Mouse (Mus musculus) lung, adult 18-20 months (tissue): Measurements from ENCODE around the gene Zscan10.

Source experiments
- DNase-seq, 2 experiments: peaks; one replicate each; pipeline ENCODE4 v3.0.0; 2022; ENCODE audit warnings: mixed read lengths in 2 of 2

Gene Zscan10

GRCm38 (mm10) chr17:23600641-23601622 is at the start of gene Zscan10:
Gene Zscan10 (plus strand): TSS chr17:23600856.
- no peak for DNase-seq

DNA sequence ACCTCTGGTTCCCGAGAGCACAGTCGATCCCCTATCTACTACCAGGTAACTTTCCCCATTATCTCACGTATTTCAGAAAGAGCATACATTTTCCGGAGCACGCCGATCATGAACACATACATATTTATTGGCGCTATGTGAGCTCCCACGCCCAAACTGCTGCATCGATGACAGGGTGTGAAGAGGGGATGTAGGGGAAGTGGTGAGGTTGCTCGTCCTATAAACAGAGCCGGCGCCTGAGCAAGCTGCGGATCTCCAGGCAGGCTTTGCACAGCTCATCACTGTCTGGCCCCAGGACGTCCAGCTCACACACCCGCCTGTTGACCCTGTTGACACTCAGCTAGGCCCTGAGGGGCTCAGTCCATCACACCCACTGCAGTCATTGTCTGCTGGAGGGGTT is 49.8 kb upstream of the Zscan10 start:
- no peak for DNase-seq

DNA sequence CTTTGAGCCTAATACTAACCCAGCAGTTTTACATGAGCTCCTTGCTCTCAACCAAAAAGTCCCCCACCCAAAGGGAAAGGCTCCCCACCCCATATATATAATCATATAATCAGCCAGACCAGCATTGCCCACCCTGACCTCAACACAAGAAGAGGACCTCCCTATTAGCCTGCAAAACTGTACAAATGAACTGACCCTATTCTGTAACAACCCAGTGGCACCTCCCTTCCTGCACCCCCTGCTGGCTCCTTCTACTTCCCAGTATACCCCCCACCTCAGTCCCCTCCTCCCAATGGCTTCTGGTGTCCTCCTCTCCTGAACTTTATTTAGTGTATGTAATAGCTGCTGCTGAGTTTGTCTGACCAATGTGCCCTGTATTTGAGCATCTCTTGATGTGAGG is 49.2 kb upstream of the Zscan10 start:
- DNase-seq, result no peak

DNA sequence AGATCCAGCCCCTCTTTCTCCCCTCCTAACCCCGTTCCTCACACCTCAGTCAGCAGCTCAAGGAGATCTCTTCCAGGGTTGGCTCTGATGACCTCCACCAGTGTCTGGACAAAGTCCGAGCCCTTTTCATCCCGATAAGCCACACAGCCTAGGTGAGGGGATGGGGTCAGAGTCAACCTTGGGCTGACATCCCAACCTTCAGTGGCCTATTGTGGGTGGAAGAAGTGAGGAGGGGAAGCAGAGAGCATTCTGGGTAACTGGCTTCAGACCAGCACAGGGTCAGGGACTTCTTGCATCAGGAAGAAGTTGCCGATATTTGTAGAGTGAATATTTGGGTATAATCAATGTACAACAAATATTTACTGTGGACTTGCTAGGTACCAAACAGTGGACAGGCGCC is 48.7 kb upstream of the Zscan10 start:
- no peak for DNase-seq

DNA sequence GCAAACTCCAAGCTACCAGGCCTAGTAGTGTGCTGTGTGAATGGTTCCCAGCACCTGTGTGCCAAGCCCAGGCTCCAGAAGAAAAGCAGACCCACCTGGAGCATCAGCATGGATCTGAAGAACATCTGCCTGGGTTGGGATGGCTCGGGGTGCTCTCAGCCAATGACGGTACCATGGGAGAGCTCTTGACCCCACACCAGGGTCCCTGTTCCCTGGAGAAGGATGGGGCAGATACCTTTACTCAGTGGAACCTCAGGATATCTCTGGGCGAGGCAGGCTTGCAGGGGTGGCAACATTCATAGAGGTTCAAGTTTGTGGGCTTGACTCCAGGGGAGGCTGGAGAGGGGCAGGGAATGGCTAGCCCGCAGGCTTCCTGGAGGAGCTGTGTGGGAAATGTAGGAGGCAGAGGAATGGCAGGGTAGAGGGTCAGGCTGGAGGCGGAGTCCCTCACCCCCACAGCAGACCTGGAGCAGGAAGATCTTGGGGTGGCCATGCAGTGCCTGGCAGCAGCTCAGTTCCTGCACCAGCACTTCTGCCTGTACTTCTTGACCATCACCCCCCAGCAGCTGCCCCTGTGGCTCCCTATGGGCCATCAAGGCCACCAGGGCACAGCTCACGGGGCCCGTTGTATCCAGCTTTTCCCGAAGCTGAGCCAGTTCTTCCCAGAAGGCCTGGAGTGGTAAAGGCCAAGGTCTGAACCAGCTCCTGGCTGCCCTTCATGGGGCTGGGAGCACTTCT is 47.6 kb upstream of the Zscan10 start:
- no peak for DNase-seq

DNA sequence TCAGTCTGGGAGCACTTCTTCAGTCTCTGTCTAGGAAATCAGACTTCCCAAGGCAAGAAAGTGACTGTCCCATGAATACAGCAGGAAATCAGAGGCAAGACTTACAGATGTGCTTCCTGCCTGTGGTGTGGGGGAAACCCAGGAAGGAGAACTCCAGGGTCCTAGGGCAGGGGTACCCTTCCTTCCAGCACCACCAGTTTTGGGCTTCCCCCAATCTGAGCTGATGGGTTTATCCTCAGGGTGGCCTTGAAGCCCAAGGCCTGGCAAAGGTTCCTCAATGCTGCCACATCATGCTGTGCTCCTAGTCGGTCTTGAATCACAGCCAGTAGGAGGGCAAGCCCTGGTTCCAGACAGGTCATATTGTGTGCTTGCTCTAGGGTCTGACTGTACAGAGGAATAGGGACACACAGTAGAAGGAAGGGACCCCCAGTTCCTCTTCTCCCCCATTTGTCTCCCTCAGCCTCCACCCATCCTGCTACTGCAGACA is 47.0 kb upstream of the Zscan10 start:
- DNase-seq, result no peak

- no peak for DNase-seq
Measured at GRCm38 (mm10) chr17:23554321-23554720, 46.3 kb upstream of the Zscan10 start.

GRCm38 (mm10) chr17:23555243-23555916 is 45.3 kb upstream of the Zscan10 start:
- no peak for DNase-seq

GRCm38 (mm10) chr17:23559767-23560166 is 40.9 kb upstream of the Zscan10 start:
- peak; percentile 28 to 42 for DNase-seq

- peak; percentile 94 to 97 for DNase-seq
Measured at GRCm38 (mm10) chr17:23563595-23564367, 36.9 kb upstream of the Zscan10 start, which contains the start of gene Zfp213. Gene Zfp213 (minus strand): TSS chr17:23564238.

DNA sequence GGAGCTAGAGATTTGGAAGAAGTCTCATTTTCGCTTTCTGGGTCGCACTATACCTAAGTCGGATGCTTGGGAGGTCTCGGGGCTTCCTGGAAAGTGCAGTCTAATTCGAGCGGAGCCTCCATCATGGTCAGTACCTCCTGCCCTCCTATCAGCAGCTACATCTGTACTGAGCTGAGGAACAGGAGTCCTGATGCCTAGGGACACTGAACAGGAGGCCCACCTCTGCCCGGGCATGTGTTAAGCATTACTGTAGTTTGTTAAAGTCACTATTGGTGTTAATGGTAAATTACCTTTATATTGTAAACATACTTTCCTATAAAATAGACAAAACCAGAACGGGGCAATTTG is 36.3 kb upstream of the Zscan10 start:
- DNase-seq, result no peak

- DNase-seq, result no peak
Measured at GRCm38 (mm10) chr17:23566787-23567186, 33.9 kb upstream of the Zscan10 start.

DNA sequence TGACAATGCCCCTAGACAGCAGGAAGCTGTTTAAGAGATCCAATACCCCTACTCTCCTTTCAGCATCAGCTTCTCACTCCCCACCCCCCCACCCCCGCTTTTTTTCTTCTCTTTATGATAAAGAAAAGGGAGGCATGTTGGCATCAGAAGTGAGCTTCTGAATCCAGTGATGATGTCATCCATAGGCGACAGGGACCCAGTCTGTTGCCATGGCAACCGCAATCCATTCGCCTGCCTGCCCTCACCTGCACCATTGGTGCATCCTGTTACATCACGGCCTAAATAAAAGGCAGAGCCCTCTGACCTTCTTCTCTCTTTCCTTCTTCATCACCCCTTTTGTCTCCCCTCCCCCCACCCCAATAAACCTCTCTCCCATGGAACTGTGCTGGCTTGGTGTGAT is 32.3 kb upstream of the Zscan10 start:
- no peak for DNase-seq

GRCm38 (mm10) chr17:23570017-23570416 is 30.6 kb upstream of the Zscan10 start:
- peak; percentile 38 to 46 for DNase-seq

DNA sequence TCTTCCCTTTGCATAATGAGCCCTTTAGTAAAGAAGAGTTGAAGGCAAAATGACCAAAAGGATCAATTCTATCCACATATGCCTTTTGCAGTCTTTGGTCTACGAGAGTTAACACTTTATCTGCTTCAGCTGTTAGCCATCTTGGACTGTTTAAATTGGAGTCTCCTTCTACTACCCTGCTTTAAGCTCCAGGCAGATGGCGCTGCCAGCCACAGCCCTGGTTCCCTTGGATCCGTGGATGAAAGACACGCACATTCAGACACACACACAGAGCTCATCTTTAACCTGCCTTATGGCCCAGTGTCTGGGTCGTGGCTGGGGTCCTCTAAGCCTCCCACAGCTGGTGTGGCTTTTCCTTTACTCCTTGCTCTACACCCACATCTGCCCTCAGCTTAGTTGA is 29.6 kb upstream of the Zscan10 start:
- no peak for DNase-seq

DNA sequence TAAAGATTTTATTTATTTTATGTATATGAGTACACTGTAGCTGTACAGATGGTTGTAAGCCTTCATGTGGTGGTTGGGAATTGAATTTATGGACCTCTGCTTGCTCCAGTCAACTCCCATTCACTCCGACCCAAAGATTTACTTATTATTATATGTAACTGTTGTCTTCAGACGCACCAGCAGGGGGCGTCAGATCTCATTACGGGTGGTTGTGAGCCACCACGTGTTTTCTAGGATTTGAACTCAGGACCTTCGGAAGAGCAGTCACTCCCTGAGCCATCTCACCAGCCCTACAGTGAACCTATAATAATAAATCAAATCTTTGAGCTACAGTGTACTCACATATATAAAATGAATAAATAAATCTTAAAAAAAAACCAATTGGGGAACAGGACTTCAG is 28.6 kb upstream of the Zscan10 start:
- no peak for DNase-seq

DNA sequence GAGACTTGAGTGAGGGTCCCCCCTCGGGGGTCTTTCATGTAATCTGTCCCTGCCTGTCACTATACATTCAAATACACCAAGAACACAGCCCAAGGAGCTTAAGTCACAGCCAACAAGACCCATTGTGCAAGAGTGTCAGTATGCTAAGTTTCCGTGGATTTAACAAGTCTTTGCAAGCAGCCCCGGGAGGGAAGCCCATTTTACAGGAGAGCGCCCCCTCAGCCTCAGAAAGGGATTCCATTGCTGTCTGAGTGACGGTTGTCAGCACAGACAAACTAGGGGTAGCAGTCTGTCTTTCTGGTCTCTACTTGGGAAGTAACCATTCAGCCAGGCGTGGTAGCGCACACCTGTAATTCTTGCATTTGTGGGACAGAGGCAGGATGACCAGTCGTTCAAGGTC is 26.5 kb upstream of the Zscan10 start:
- no peak for DNase-seq

DNA sequence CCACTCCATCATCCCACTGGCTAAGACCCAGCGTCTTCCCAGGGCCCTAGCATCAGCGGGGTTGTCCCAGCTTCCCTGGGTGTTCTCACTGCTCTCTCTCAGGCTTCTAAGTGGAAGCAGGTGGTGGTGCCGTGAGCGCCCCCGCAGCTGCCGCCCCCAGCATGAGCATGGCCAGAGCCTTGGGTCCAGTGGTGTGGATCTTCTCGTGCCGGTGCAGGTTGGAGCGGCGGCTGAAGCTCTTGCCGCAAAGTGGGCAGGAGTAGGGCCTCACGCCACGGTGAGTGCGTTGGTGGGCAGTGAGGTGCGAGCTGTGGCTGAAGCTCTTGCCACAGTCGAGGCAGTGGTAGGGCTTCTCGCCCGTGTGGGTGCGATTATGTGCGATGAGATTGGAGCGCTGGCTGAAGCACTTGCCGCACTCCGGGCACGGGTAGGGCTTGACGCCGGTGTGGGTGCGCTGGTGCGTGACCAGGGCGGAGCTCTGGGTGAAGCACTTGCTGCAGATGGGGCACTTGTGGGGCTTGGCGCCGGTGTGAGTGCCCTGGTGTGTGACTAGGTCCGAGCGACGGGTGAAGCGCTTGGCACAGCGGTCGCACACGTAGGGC is 24.6 kb upstream of the Zscan10 start:
- no peak for DNase-seq

GRCm38 (mm10) chr17:23584786-23585185 is 15.9 kb upstream of the Zscan10 start:
- DNase-seq, result no peak

DNA sequence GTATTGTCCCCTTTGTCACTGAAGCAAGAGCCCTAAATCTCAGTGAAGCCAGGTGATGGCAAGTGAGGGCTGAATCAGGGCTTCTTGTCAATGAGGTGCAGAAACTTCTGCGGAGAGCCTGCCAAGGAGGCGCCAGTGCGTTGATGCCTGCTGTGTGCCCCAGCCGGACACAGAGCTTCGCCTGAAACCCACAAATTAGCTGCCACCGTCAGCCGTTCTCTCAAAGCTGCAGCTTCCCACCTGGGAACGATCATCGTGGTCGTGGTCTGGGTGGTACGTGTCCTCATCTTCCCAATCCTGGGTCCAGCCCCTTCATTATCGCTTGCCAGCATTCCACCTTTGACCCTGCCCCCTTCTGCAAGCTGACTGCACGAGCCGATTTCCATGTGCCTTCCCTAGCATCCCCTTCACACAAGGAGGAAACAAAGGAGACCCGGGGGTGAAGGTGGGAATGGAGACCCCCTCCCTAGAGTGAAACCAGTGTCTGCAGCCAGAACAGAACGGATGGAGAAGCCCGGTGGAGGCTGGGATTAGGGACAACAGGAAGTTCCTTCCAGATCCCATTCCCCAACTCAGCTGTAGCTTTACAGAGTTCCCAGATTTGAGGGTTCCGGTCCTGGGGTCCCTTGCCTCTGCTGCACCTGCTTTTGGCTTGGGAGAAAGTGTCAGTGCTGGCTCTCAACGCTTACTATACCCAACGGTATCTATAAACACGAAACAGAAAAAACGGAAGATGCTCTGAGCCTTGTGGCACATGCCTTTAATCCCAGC is 14.8 kb upstream of the Zscan10 start:
- DNase-seq, result peak; percentile 23 to 41

DNA sequence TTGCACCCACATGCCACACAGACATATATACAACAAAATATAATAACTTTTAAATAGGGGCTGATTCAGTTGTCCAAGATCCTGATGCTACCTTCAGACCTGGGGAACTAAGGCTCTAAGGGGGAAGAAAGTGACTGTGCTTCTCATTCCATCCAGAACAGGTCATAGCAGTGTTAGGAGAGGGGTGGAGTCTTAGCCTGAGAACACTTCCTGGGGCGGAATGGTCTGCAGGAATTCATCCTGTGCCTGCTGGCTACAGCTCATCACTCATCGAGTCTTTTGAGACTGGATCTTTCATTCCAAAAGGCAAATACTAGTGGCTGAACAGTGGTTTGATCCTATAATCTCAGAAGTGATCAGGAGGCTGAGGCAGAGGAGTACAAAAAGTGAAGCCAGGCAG is 13.4 kb upstream of the Zscan10 start:
- DNase-seq, result no peak
